Mouse (Mus musculus) limb, embryonic 12.5 days (tissue): ENCODE results near the gene Nsun5. TPM values are rescaled to one million over a fixed set of nuclear protein-coding genes. Genes with fewer than 3 reads are reported as not detected.

Source experiments
- ATAC-seq: fragments of 200-750 bp; cut with Nextera tagmentation; 2 replicates; pipeline ENCODE4 v1.8.0; 2017; ENCODE audit warnings: low read depth, moderate TSS enrichment; ENCODE audit not compliant: insufficient number of reproducible peaks, insufficient read depth, low FRiP score, low TSS enrichment
- H3K27ac ChIP-seq: fragments of 300-500 bp; sonication (generic); 2 replicates; pipeline ENCODE4 v1.5.1; 2016; ENCODE audit warnings: mild to moderate bottlenecking, moderate library complexity
- H3K27me3 ChIP-seq: fragments of 300-500 bp; sonication (generic); 2 replicates; pipeline ENCODE4 v1.6.1; 2016; ENCODE audit warnings: mild to moderate bottlenecking, moderate library complexity
- H3K36me3 ChIP-seq: fragments of 300-500 bp; sonication (generic); 2 replicates; pipeline ENCODE4 v1.6.1; 2016; ENCODE audit warnings: mild to moderate bottlenecking, moderate library complexity
- H3K4me1 ChIP-seq: fragments of 300-500 bp; sonication (generic); replicated peaks from 2 replicates; pipeline ENCODE4 v1.6.1; 2016
- H3K4me2 ChIP-seq: fragments of 300-500 bp; sonication (generic); 2 replicates; pipeline ENCODE4 v1.6.1; 2016; ENCODE audit warnings: mild to moderate bottlenecking, moderate library complexity
- H3K4me3 ChIP-seq: fragments of 300-500 bp; sonication (generic); replicated peaks from 2 replicates; pipeline ENCODE4 v1.5.1; 2016; ENCODE audit warnings: mild to moderate bottlenecking
- H3K9ac ChIP-seq: fragments of 300-500 bp; sonication (generic); replicated peaks from 2 replicates; pipeline ENCODE4 v1.6.1; 2016; ENCODE audit warnings: mild to moderate bottlenecking, moderate library complexity
- H3K9me3 ChIP-seq: fragments of 300-500 bp; sonication (generic); 2 replicates; pipeline ENCODE4 v1.6.1; 2016; ENCODE audit warnings: mild to moderate bottlenecking, moderate library complexity
- WGBS: fragments of 180-500 bp; shearing (Covaris S2); methylation state at CpG from one replicate; pipeline ENCODE4 v1.1.7; 2016; 5-methylcytosine and 5-hydroxymethylcytosine counted together
- polyA plus RNA-seq: library from polyadenylated mRNA; unstranded; fragments of >200 nt; fragmentation: Nextera tagmentation; extraction: Ambion mirVana; gene quantifications from 2 replicates; pipeline ENCODE4 v1.2.1, GENCODE M21; 2016

The Nsun5 gene
- polyA plus RNA-seq, 1 experiment from 2014 or later = 40.1 TPM

DNA sequence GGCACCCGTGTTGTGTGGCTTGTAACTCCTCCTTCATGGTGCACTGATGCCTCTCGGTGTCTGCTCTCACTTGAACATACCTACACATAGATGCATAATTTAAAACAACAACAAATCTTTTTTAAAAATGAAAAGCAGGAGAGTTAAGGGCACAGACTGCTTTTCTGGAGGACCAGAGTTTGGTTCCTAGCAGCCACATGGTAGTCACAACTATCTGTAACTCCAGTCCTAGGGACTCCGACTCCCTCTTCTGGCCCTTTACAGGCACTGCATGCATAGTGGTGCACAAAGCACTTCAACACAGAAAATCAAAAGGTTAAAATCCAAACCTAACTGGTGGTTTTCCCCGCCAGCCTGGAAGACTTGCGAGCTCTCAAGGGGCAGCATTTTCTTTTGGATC lies 3.8 kb downstream of the Nsun5 start:
- H3K4me1 ChIP-seq = peaks cover 12% of the 10 kb centered on the region

DNA sequence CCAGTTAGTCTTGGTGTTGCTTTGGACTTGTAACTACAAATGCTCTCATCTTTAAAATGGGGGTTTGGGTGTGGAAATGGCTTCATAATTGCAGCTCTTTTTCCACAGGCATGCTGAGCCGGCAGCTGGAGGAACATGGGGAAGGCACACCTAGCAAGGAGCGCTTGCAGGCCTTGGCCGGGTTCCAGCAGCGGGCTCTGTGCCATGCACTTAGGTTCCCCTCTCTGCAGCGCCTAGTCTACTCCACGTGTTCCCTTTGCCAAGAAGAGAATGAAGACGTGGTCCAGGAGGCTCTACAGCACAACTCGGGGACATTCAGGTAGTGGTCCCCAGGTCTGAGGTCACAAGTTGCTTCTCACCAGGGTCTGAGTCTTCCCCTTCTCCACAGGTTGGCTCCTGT lies 5.4 kb downstream of the Nsun5 start:
- Histone ChIP-seq H3K9ac (no peak overlapping the region), H3K4me3 (no peak overlapping the region), H3K36me3 (peaks cover 89% of the 10 kb centered on the region), H3K9me3 (no peaks in the 10 kb centered on the region), H3K4me2 (no peak overlapping the region), H3K27ac (no peak overlapping the region), H3K4me1 (peaks cover 8% of the 10 kb centered on the region), H3K27me3 (no peaks in the 10 kb centered on the region)
- 88% methylated on average over 8 of the region's 8 CpGs for WGBS
- no peak for ATAC-seq

More for the DNA sequence above, 3.8 kb downstream of the Nsun5 start:
- Histone ChIP-seq H3K9ac (no peak overlapping the region), H3K27me3 (no peaks in the 10 kb centered on the region), H3K4me2 (no peak overlapping the region), H3K27ac (no peak overlapping the region), H3K4me3 (no peak overlapping the region), H3K9me3 (no peaks in the 10 kb centered on the region), H3K36me3 (peaks cover 74% of the 10 kb centered on the region)
- no peak for ATAC-seq
- WGBS = 92% methylated on average over 5 of the region's 5 CpGs

- Histone ChIP-seq H3K9me3 (no peaks in the 10 kb centered on the region), H3K27me3 (no peaks in the 10 kb centered on the region), H3K27ac (no peak overlapping the region), H3K36me3 (peaks cover 98% of the 10 kb centered on the region), H3K4me3 (no peak overlapping the region), H3K4me2 (no peak overlapping the region), H3K9ac (no peak overlapping the region), H3K4me1 (no peaks in the 10 kb centered on the region)
- ATAC-seq = no peak
- WGBS = 63% methylated on average over 2 of the region's 2 CpGs
These were observed 6.6 kb downstream of the Nsun5 start for GRCm38 (mm10) chr5:135376341-135376740.

- H3K27me3 ChIP-seq = no peaks in the 10 kb centered on the region
- H3K4me2 ChIP-seq = no peak overlapping the region
- H3K27ac ChIP-seq = no peak overlapping the region
- H3K4me3 ChIP-seq = no peak overlapping the region
- WGBS = 91% methylated on average over 4 of the region's 4 CpGs
- H3K36me3 ChIP-seq = peaks cover 100% of the 10 kb centered on the region
- no peaks in the 10 kb centered on the region for H3K4me1 ChIP-seq
- no peak overlapping the region for H3K9ac ChIP-seq
- no peak for ATAC-seq
- H3K9me3 ChIP-seq = no peaks in the 10 kb centered on the region
These were observed 10.9 kb downstream of the Nsun5 start for GRCm38 (mm10) chr5:135380681-135381080.

- H3K36me3 ChIP-seq = peaks cover 97% of the 10 kb centered on the region
- H3K9me3 ChIP-seq = no peaks in the 10 kb centered on the region
- no peak overlapping the region for H3K9ac ChIP-seq
- ATAC-seq = no peak
- H3K4me1 ChIP-seq = no peaks in the 10 kb centered on the region
- H3K4me3 ChIP-seq = no peak overlapping the region
- H3K4me2 ChIP-seq = no peak overlapping the region
- no peaks in the 10 kb centered on the region for H3K27me3 ChIP-seq
- 93% methylated on average over 10 of the region's 10 CpGs for WGBS
- H3K27ac ChIP-seq = no peak overlapping the region
These were observed 11.7 kb downstream of the Nsun5 start for GRCm38 (mm10) chr5:135381356-135381925.

- Histone ChIP-seq H3K9ac (no peak overlapping the region), H3K36me3 (peaks cover 97% of the 10 kb centered on the region), H3K27me3 (no peaks in the 10 kb centered on the region), H3K27ac (no peak overlapping the region), H3K4me3 (no peak overlapping the region), H3K4me1 (no peaks in the 10 kb centered on the region), H3K9me3 (no peaks in the 10 kb centered on the region), H3K4me2 (no peak overlapping the region)
- WGBS = 93% methylated on average over 7 of the region's 7 CpGs
- no peak for ATAC-seq
These were observed 13.0 kb downstream of the Nsun5 start for GRCm38 (mm10) chr5:135382746-135383145.

- Histone ChIP-seq H3K4me3 (no peak overlapping the region), H3K27me3 (no peaks in the 10 kb centered on the region), H3K9ac (no peak overlapping the region), H3K4me2 (no peak overlapping the region), H3K36me3 (peaks cover 97% of the 10 kb centered on the region), H3K27ac (no peak overlapping the region), H3K4me1 (no peaks in the 10 kb centered on the region), H3K9me3 (no peaks in the 10 kb centered on the region)
- WGBS = 83% methylated on average over 10 of the region's 10 CpGs
- no peak for ATAC-seq
These were observed 14.0 kb downstream of the Nsun5 start for GRCm38 (mm10) chr5:135383771-135384170.

DNA sequence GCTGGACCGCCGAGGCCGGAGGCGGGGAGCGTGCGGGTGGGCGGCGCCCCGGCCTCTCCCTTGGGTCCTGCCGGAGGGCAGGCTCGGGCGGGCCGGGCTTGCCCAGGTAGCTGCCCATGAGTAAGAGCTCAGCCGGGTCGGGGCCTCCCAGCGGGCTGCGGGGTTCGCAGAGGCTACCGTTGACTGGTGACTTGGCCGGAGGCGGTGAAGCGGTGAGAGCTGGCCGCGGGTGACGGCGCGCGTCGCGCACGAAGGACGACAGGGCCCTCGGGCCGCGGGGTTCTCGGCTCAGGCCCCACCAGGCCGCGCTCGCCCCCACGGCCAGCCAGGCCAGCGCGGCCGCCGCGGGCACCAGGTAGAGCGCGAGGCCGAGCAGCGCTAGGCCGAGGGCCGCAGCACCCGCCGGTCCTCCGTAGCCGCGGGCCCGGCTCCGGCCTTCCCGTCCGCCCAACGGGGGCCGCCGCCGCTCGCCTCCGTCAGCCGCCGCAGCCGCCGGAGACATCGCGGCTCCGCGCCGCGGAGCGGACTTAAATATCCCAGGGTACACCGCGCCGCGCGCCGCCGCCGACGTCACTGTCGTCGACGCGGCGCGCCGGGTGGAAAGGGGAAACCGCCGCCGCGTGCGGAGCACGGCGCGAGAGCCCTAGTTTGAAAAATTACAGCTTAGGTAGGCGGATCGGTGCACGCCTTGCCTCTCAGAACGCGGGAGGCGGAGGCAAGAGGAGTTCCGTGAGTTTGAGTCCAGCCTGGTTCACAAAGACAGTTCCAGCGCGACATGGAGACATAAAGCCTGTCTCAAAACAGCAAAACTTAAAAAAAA lies 24.5 kb downstream of the Nsun5 start, which contains the start of gene Pom121:
Pom121 (minus strand) TSS at position 543 of the 820 bp plus-strand sequence.
- WGBS = under 1% methylated on average over 105 of the region's 110 CpGs
- ATAC-seq = peak; percentile 81
- H3K36me3 ChIP-seq = peaks cover 31% of the 10 kb centered on the region

GRCm38 (mm10) chr5:135395826-135396225 lies 26.1 kb downstream of the Nsun5 start:
- WGBS = 56% methylated on average over 5 of the region's 5 CpGs
- ATAC-seq = no peak
- Histone ChIP-seq H3K4me2 (no peak overlapping the region), H3K4me3 (no peak overlapping the region), H3K36me3 (peaks cover 15% of the 10 kb centered on the region), H3K4me1 (peaks cover 9% of the 10 kb centered on the region), H3K9ac (no peak overlapping the region), H3K27me3 (no peaks in the 10 kb centered on the region), H3K9me3 (no peaks in the 10 kb centered on the region), H3K27ac (no peak overlapping the region)

More for the DNA sequence above, 24.5 kb downstream of the Nsun5 start, which contains the start of gene Pom121:
- Histone ChIP-seq H3K27ac (peak within 1 kb of the TSS; percentile 91), H3K9me3 (no peaks in the 10 kb centered on the region), H3K27me3 (no peaks in the 10 kb centered on the region), H3K4me3 (peak within 1 kb of the TSS; percentile 99), H3K4me1 (peaks cover 9% of the 10 kb centered on the region), H3K4me2 (peak within 1 kb of the TSS; percentile 84), H3K9ac (peak within 1 kb of the TSS; percentile 99)

DNA sequence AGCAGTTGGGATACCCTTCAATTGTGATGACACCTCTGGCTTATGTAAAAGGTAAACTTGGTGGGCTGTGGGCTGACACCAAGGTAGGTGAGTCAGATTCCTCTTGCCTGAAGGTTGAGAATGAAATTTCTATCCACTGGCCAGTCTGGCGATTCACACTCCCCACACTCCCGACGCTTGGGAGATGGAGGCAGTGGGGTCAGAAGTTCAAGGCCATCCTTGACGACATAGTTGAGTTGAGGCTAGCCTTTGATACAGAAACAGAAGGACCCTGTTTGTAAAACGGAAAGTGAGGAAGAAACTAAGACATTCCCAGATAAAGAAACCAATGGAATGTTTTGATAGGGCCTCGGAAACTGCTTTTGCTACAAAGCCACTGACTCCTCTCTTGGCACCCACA lies 29.6 kb downstream of the Nsun5 start:
- Histone ChIP-seq H3K4me1 (no peaks in the 10 kb centered on the region), H3K9ac (no peak overlapping the region), H3K4me2 (no peak overlapping the region), H3K27me3 (no peaks in the 10 kb centered on the region), H3K36me3 (no peaks in the 10 kb centered on the region), H3K9me3 (no peaks in the 10 kb centered on the region), H3K27ac (no peak overlapping the region), H3K4me3 (no peak overlapping the region)
- 62% methylated on average over 6 of the region's 6 CpGs for WGBS
- no peak for ATAC-seq

GRCm38 (mm10) chr5:135400244-135400643 lies 30.5 kb downstream of the Nsun5 start:
- no peak for ATAC-seq
- WGBS = 11% methylated on average over 2 of the region's 2 CpGs

More at GRCm38 (mm10) chr5:135400244-135400643, 30.5 kb downstream of the Nsun5 start:
- H3K9me3 ChIP-seq = no peaks in the 10 kb centered on the region
- H3K27ac ChIP-seq = no peak overlapping the region
- no peak overlapping the region for H3K9ac ChIP-seq
- no peaks in the 10 kb centered on the region for H3K27me3 ChIP-seq
- no peak overlapping the region for H3K4me3 ChIP-seq
- H3K4me1 ChIP-seq = 0 out of 2 replicates have a peak, but pooled peaks cover 2% of the 10 kb centered on the region
- H3K4me2 ChIP-seq = no peak overlapping the region
- H3K36me3 ChIP-seq = no peaks in the 10 kb centered on the region
